Mouse (Mus musculus) cortical plate, adult 2 months (tissue): ENCODE measurements at regions not wholly inside any gene's neighbourhood (a gene's known extent, or its start where the extent isn't known, plus 50 kb on each side); places are given as distances from the start of the nearest gene placed in this dataset.

Experiments used
- H3K27ac ChIP-seq: fragments of 200-500 bp; 2 replicates; pipeline ENCODE4 v1.5.1; 2012; ENCODE audit warnings: low read length, control low read depth, inconsistent platforms; ENCODE audit not compliant: insufficient read depth
- H3K4me1 ChIP-seq: fragments of 200-500 bp; 2 replicates; pipeline ENCODE4 v1.6.1; 2011; ENCODE audit warnings: low read length; ENCODE audit not compliant: control insufficient read depth, insufficient read depth
- H3K4me3 ChIP-seq: fragments of 200-500 bp; 2 replicates; pipeline ENCODE4 v1.5.1; 2011; ENCODE audit warnings: mild to moderate bottlenecking, low read length, control low read depth; ENCODE audit not compliant: insufficient read depth
- CTCF ChIP-seq: fragments of 200-500 bp; IDR thresholded peaks from 2 replicates; pipeline ENCODE4 v1.5.1; 2011; ENCODE audit warnings: mild to moderate bottlenecking, control low read depth, low read length; ENCODE audit not compliant: insufficient read depth; ENCODE audit errors: extremely low read depth
- POLR2A ChIP-seq: fragments of 200-500 bp; IDR thresholded peaks from 2 replicates; pipeline ENCODE4 v1.6.1; 2011; ENCODE audit warnings: mild to moderate bottlenecking, low read length, control low read depth; ENCODE audit not compliant: insufficient read depth; ENCODE audit errors: extremely low read depth

DNA sequence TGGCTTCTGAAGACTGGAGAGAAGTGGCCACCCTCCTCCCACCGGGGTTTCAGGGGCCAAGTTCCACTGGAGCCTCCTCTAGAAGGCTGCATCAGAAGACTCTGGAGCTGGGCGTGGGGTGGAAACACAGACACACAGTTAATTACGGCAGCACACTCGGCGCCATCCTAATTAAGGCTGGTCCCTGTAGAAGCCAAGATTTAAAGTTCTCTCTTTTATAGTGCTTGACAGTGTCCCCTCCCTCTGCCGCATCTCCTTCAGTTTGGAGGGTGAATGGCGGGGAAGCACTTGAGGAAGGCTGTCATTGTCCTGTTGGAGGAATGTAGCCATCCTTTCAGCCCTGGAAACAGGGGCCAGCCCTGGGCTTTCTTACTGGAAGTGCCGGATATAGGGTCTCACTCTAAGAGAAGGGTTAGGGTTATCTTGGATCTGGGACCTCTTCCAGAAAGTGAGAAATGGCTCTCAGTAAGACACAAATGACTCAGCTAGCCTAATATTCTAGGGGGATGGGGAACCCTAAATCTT is 50.2 kb upstream of the Nkd1 start:
- Histone ChIP-seq H3K27ac (no peak overlapping the region), H3K4me1 (no peaks in the 10 kb centered on the region; the same call in 1 of the 2 replicates), H3K4me3 (no peak overlapping the region)
- TF ChIP-seq CTCF (no peak), POLR2A (no peak)
